Mouse (Mus musculus): Measurements from ENCODE around the gene Nup214. TPM values are rescaled to one million over a fixed set of nuclear protein-coding genes. Genes with fewer than 3 reads are reported as not detected.

Gene Nup214
- total and polyA plus RNA-seq, 3 experiments = 13.9 to 106 (median 50.9) TPM

DNA sequence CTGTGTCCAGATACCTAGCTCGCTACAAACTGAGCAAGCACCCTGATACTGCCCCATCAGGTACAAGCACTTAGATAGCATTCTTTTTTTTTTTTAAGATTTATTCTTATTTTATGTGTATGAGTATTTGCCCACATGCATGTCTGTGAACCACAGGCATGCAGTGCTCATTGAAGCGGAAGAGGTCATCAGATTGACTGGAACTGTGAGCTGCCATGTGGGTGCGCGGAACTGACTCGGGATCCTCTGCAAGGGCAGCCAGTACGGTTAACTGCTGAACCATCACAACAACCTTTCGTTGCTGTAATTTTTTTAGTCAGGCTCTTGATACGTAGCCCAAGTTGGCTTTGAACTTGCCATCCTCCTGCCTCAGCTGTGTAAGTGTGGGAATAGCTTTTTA is 13.2 kb upstream of the Nup214 start:
- H3K9ac ChIP-seq (ENCODE audit: insufficient read depth, low read depth) = no peak overlapping the region
- in situ Hi-C loops (cut with MboI; ENCODE audit: low pct_ligation_motif_present, low pct_unique_long_range_greater_than_20kb, low sequenced_read_pairs) (loop anchor here (10.0 kb wide), 1 partner anchor 174 kb away; no protein-coding TSS in a partner anchor), dilution Hi-C loops (cut with MboI; ENCODE audit: extremely low pct_ligation_motif_present, extremely low pct_unique_long_range_greater_than_20kb, low sequenced_read_pairs) (no loop called here)
- H3K4me3 ChIP-seq (replicated peaks in 1 of 3; ENCODE audit: low read depth in 2 of 3, low read length in 2 of 3, poor library complexity in 1 of 3) = no peak overlapping the region
- H3K36me3 ChIP-seq (replicated peaks in 1 of 2; ENCODE audit: control insufficient read depth in 1 of 2, insufficient read depth in 1 of 2, low read length in 1 of 2) = no peaks in the 10 kb centered on the region
- no peak overlapping the region for H3K4me2 ChIP-seq (ENCODE audit: insufficient read depth, low read depth, poor library complexity, severe bottlenecking)
- H3K27me3 ChIP-seq (replicated peaks) = peaks cover 90% of the 10 kb centered on the region
- no peak for TF ChIP-seq BHLHE40 (IDR thresholded peaks at IDR 0.05; ENCODE audit: low read depth, low read length)
- TF ChIP-seq ZNF384 (IDR thresholded peaks at IDR 0.05; ENCODE audit: low read depth, low read length) = no peak
- no peak for TF ChIP-seq NELFE (IDR thresholded peaks at IDR 0.05; ENCODE audit: low read depth, low read length)
- TF ChIP-seq POLR2A (IDR thresholded peaks at IDR 0.05; ENCODE audit: low read depth, low read length) = no peak
- TF ChIP-seq RAD21 (IDR thresholded peaks at IDR 0.05; ENCODE audit: low read depth, low read length) = no peak
- TF ChIP-seq JUND (conservative IDR thresholded peaks at IDR 0.05; ENCODE audit: low read depth, low read length) = no peak
- TF ChIP-seq ZKSCAN1 (IDR thresholded peaks at IDR 0.05; ENCODE audit: borderline replicate concordance, low read depth, low read length) = no peak
- no peak for TF ChIP-seq NRF1 (IDR thresholded peaks at IDR 0.05; ENCODE audit: low read depth, low read length)
- TF ChIP-seq KAT2A (IDR thresholded peaks at IDR 0.05; ENCODE audit: insufficient replicate concordance, low read length) = no peak
- H3K79me2 ChIP-seq (replicated peaks; ENCODE audit: control insufficient read depth, extremely low read depth, insufficient read depth, poor library complexity, severe bottlenecking) = no peaks in the 10 kb centered on the region
- H3K4me1 ChIP-seq (ENCODE audit: control insufficient read depth in 1 of 2, insufficient read depth in 2 of 2) = peaks cover 4 to 6% of the 10 kb centered on the region in 2 experiments; a peak in 1 of 4 replicates
- DNase-seq (ENCODE audit: extremely low read depth) = no peak
- no peaks in the 10 kb centered on the region for H3K9me3 ChIP-seq (replicated peaks; ENCODE audit: low read length)
- H3K27ac ChIP-seq (ENCODE audit: insufficient read depth, low read depth) = no peak overlapping the region

DNA sequence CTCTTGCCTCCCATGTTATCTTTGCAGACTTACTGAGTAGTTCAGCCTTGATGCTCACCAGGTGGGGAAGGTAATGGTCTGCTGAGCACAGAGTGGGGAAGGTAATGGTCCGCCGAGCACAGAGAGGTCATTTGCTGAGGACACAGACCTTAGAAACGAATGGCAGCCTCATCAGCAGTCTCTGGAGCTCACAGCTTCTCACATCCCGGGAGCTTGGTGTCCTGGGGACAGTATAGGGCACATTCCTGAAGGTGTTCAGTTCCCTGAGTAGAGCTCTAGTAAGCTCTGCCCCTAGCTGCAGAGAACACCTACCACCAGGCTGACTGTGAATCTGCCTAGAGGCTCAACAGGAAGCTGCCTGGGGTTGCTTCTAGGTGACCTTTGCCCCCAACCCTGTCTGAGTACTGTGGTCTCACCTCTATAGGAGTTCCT is 12.4 kb upstream of the Nup214 start:
- peaks cover 4 to 6% of the 10 kb centered on the region in 2 experiments; a peak in 1 of 4 replicates for H3K4me1 ChIP-seq (ENCODE audit: control insufficient read depth in 1 of 2, insufficient read depth in 2 of 2)
- H3K4me3 ChIP-seq (replicated peaks in 1 of 3; ENCODE audit: low read depth in 2 of 3, low read length in 2 of 3, poor library complexity in 1 of 3) = no peak overlapping the region
- no peak overlapping the region for H3K4me2 ChIP-seq (ENCODE audit: insufficient read depth, low read depth, poor library complexity, severe bottlenecking)
- no peaks in the 10 kb centered on the region for H3K9me3 ChIP-seq (replicated peaks; ENCODE audit: low read length)
- in situ Hi-C loops (cut with MboI; ENCODE audit: low pct_ligation_motif_present, low pct_unique_long_range_greater_than_20kb, low sequenced_read_pairs) = loop anchor here (10.0 kb wide), 1 partner anchor 173 kb away; no protein-coding TSS in a partner anchor
- H3K27ac ChIP-seq (ENCODE audit: insufficient read depth, low read depth) = no peak overlapping the region
- TF ChIP-seq PAX5 (IDR thresholded peaks at IDR 0.05; ENCODE audit: low read length) (no peak), NELFE (IDR thresholded peaks at IDR 0.05; ENCODE audit: low read depth, low read length) (no peak), ZC3H11A (IDR thresholded peaks at IDR 0.05; ENCODE audit: low read depth, low read length) (no peak), CHD2 (IDR thresholded peaks at IDR 0.05; ENCODE audit: low read length) (no peak), E2F4 (IDR thresholded peaks at IDR 0.05; ENCODE audit: insufficient replicate concordance, low read depth, low read length) (no peak), ZNF384 (IDR thresholded peaks at IDR 0.05; ENCODE audit: low read depth, low read length) (no peak), CHD1 (IDR thresholded peaks at IDR 0.05; ENCODE audit: low read depth, low read length) (no peak), JUN (IDR thresholded peaks at IDR 0.05; ENCODE audit: insufficient read depth, low read depth, low read length) (no peak), ELF1 (IDR thresholded peaks at IDR 0.05; ENCODE audit: low read depth, low read length) (no peak), HCFC1 (IDR thresholded peaks at IDR 0.05; ENCODE audit: low read depth, low read length) (no peak), EP300 (IDR thresholded peaks at IDR 0.05; ENCODE audit: low read length) (no peak), ZKSCAN1 (IDR thresholded peaks at IDR 0.05; ENCODE audit: borderline replicate concordance, low read depth, low read length) (no peak), SIN3A (IDR thresholded peaks at IDR 0.05; ENCODE audit: low read length) (no peak), ZMIZ1 (IDR thresholded peaks at IDR 0.05; ENCODE audit: low read depth, low read length) (no peak), TCF12 (IDR thresholded peaks at IDR 0.05; ENCODE audit: low read depth, low read length) (no peak), BHLHE40 (IDR thresholded peaks at IDR 0.05; ENCODE audit: low read depth, low read length) (no peak), MAFK (IDR thresholded peaks at IDR 0.05; ENCODE audit: insufficient replicate concordance, low read length) (no peak), USF1 (IDR thresholded peaks at IDR 0.05; ENCODE audit: low read depth, low read length) (no peak)
- H3K79me2 ChIP-seq (replicated peaks; ENCODE audit: control insufficient read depth, extremely low read depth, insufficient read depth, poor library complexity, severe bottlenecking) = no peaks in the 10 kb centered on the region
- H3K9ac ChIP-seq (ENCODE audit: insufficient read depth, low read depth) = no peak overlapping the region
- no peaks in the 10 kb centered on the region for H3K36me3 ChIP-seq (replicated peaks in 1 of 2; ENCODE audit: control insufficient read depth in 1 of 2, insufficient read depth in 1 of 2, low read length in 1 of 2)
- peaks cover 87% of the 10 kb centered on the region for H3K27me3 ChIP-seq (replicated peaks)
- DNase-seq (ENCODE audit: extremely low read depth) = no peak
- dilution Hi-C loops (cut with MboI; ENCODE audit: extremely low pct_ligation_motif_present, extremely low pct_unique_long_range_greater_than_20kb, low sequenced_read_pairs) = no loop called here

Measured in CH12.LX (cell line).